Mouse (Mus musculus) G1E (cell line): ENCODE measurements at regions not wholly inside any gene's neighbourhood (a gene's known extent, or its start where the extent isn't known, plus 50 kb on each side); places are given as distances from the start of the nearest gene placed in this dataset.

ENCODE experiments used
- ATAC-seq: 2 replicates; pipeline ENCODE4 v1.8.0; 2016; ENCODE audit warnings: mild to moderate bottlenecking; ENCODE audit not compliant: insufficient number of reproducible peaks, poor library complexity, low FRiP score, severe bottlenecking; ENCODE audit errors: extremely low read depth
- DNase-seq: peaks from one replicate; pipeline ENCODE4 v3.0.0; 2012; ENCODE audit warnings: low spot score
- H3K27me3 ChIP-seq: 2 replicates; pipeline ENCODE4 v1.6.1; 2012; ENCODE audit warnings: mild to moderate bottlenecking, low read length, inconsistent platforms; ENCODE audit not compliant: insufficient read depth
- H3K36me3 ChIP-seq: replicated peaks from 2 replicates; pipeline ENCODE3; 2012; ENCODE audit warnings: mild to moderate bottlenecking, inconsistent platforms
- H3K4me1 ChIP-seq: 2 replicates; pipeline ENCODE4 v1.6.1; 2012; ENCODE audit warnings: low read depth, low read length, inconsistent platforms, mixed read lengths; ENCODE audit not compliant: insufficient read depth
- H3K4me3 ChIP-seq: 2 replicates; pipeline ENCODE4 v1.5.1; 2012; ENCODE audit warnings: low read depth, mild to moderate bottlenecking, inconsistent platforms, low read length, moderate library complexity, mixed read lengths
- H3K9me3 ChIP-seq: replicated peaks from 2 replicates; pipeline ENCODE4 v1.6.1; 2012; ENCODE audit warnings: inconsistent platforms
- CTCF ChIP-seq: IDR thresholded peaks from 2 replicates; pipeline ENCODE4 v1.5.1; 2012; ENCODE audit warnings: low read depth, low read length, inconsistent platforms, mixed read lengths
- GATA1 ChIP-seq: IDR thresholded peaks from 2 replicates; pipeline ENCODE4 v1.6.1; 2012; ENCODE audit warnings: borderline replicate concordance, low read length, inconsistent platforms, mixed read lengths
- GATA2 ChIP-seq: IDR thresholded peaks from 2 replicates; pipeline ENCODE4 v1.6.1; 2012; ENCODE audit warnings: low read depth, low read length, inconsistent platforms, borderline replicate concordance
- POLR2AphosphoS5 ChIP-seq: IDR thresholded peaks from 2 replicates; pipeline ENCODE4 v1.6.1; 2012; ENCODE audit warnings: low read depth, low read length, inconsistent platforms; ENCODE audit not compliant: insufficient replicate concordance
- TAL1 ChIP-seq: conservative IDR thresholded peaks from 2 replicates; pipeline ENCODE4 v1.6.1; 2012; ENCODE audit warnings: low read depth, low read length, inconsistent platforms, mixed read lengths

- no peak for DNase-seq
- Histone ChIP-seq H3K27me3 (no peaks in the 10 kb centered on the region), H3K4me3 (no peak overlapping the region), H3K4me1 (no peaks in the 10 kb centered on the region), H3K9me3 (peaks cover 81% of the 10 kb centered on the region), H3K36me3 (no peaks in the 10 kb centered on the region)
- ATAC-seq, result no peak
- no peak for TF ChIP-seq GATA2
- TF ChIP-seq POLR2AphosphoS5, result no peak
- no peak for TF ChIP-seq GATA1
- no peak for TF ChIP-seq CTCF
- no peak for TF ChIP-seq TAL1
Observed at GRCm38 (mm10) chr1:190566744-190567143, 344.8 kb downstream of the Rps6kc1 start.

- ATAC-seq (no peak), DNase-seq (no peak)
- peaks cover 81% of the 10 kb centered on the region for H3K9me3 ChIP-seq
- no peak overlapping the region for H3K4me3 ChIP-seq
- no peak for TF ChIP-seq GATA2
- TF ChIP-seq GATA1, result no peak
- H3K4me1 ChIP-seq, result no peaks in the 10 kb centered on the region
- H3K36me3 ChIP-seq, result no peaks in the 10 kb centered on the region
- H3K27me3 ChIP-seq, result no peaks in the 10 kb centered on the region
Observed at GRCm38 (mm10) chr1:190562865-190563457, 348.6 kb downstream of the Rps6kc1 start.

GRCm38 (mm10) chr1:190560086-190560485, 351.5 kb downstream of the Rps6kc1 start:
- Histone ChIP-seq H3K4me1 (no peaks in the 10 kb centered on the region), H3K27me3 (no peaks in the 10 kb centered on the region), H3K9me3 (peaks cover 75% of the 10 kb centered on the region), H3K4me3 (no peak overlapping the region), H3K36me3 (no peaks in the 10 kb centered on the region)
- no peak for DNase-seq
- no peak for ATAC-seq
- TF ChIP-seq TAL1 (no peak), GATA2 (no peak), CTCF (no peak), GATA1 (no peak)

GRCm38 (mm10) chr1:190541892-190542291, 369.7 kb downstream of the Rps6kc1 start:
- no peak overlapping the region for H3K4me3 ChIP-seq
- no peaks in the 10 kb centered on the region for H3K27me3 ChIP-seq
- no peak for TF ChIP-seq GATA1
- TF ChIP-seq POLR2AphosphoS5, result no peak
- DNase-seq, result no peak
- no peaks in the 10 kb centered on the region for H3K36me3 ChIP-seq
- no peaks in the 10 kb centered on the region for H3K4me1 ChIP-seq
- peaks cover 47% of the 10 kb centered on the region for H3K9me3 ChIP-seq
- no peak for ATAC-seq

- H3K4me1 ChIP-seq, result no peaks in the 10 kb centered on the region
- no peak overlapping the region for H3K4me3 ChIP-seq
- no peak for DNase-seq
- no peaks in the 10 kb centered on the region for H3K27me3 ChIP-seq
- no peaks in the 10 kb centered on the region for H3K36me3 ChIP-seq
- TF ChIP-seq TAL1 (no peak), CTCF (no peak), POLR2AphosphoS5 (no peak)
- ATAC-seq, result no peak
- H3K9me3 ChIP-seq, result peaks cover 79% of the 10 kb centered on the region
Observed at GRCm38 (mm10) chr1:190532879-190533676, 362.6 kb upstream of the Prox1 start.

GRCm38 (mm10) chr1:190531224-190531623, 360.7 kb upstream of the Prox1 start:
- Histone ChIP-seq H3K4me1 (no peaks in the 10 kb centered on the region), H3K36me3 (no peaks in the 10 kb centered on the region), H3K27me3 (no peaks in the 10 kb centered on the region), H3K4me3 (no peak overlapping the region), H3K9me3 (peaks cover 74% of the 10 kb centered on the region)
- no peak for ATAC-seq
- no peak for DNase-seq
- no peak for TF ChIP-seq TAL1

- DNase-seq (no peak), ATAC-seq (no peak)
- Histone ChIP-seq H3K4me1 (no peaks in the 10 kb centered on the region), H3K4me3 (no peak overlapping the region), H3K36me3 (no peaks in the 10 kb centered on the region), H3K27me3 (no peaks in the 10 kb centered on the region), H3K9me3 (peaks cover 74% of the 10 kb centered on the region)
- TF ChIP-seq GATA2, result no peak
Observed at GRCm38 (mm10) chr1:190530079-190530478, 359.6 kb upstream of the Prox1 start.
